Mouse (Mus musculus): ENCODE data around the gene Fgfr2.

Gene Fgfr2

GRCm38 (mm10) chr7:132181586-132182198 is 941.5 kb downstream of the Fgfr2 start:
- DNase-seq: no peak

GRCm38 (mm10) chr7:132181042-132181441 is 942.1 kb downstream of the Fgfr2 start:
- no peak for DNase-seq

- no peak for DNase-seq
Measured at GRCm38 (mm10) chr7:132179049-132179448, 944.1 kb downstream of the Fgfr2 start.

GRCm38 (mm10) chr7:132174787-132175186 is 948.4 kb downstream of the Fgfr2 start:
- no peak for DNase-seq

- DNase-seq: no peak
Measured at GRCm38 (mm10) chr7:132174296-132174695, 948.9 kb downstream of the Fgfr2 start.

GRCm38 (mm10) chr7:132172220-132172619 is 950.9 kb downstream of the Fgfr2 start:
- DNase-seq: no peak

- no peak for DNase-seq
Measured at GRCm38 (mm10) chr7:132171716-132172115, 951.4 kb downstream of the Fgfr2 start.

GRCm38 (mm10) chr7:132169419-132170169 is 953.6 kb downstream of the Fgfr2 start:
- no peak for DNase-seq

GRCm38 (mm10) chr7:132167239-132167638 is 955.9 kb downstream of the Fgfr2 start:
- no peak for DNase-seq

- no peak for DNase-seq
Measured at GRCm38 (mm10) chr7:132162254-132162653, 960.9 kb downstream of the Fgfr2 start.

- DNase-seq: no peak
Measured at GRCm38 (mm10) chr7:132158321-132159025, 964.7 kb downstream of the Fgfr2 start.

- no peak for DNase-seq
Measured at GRCm38 (mm10) chr7:132154368-132154961, 968.7 kb downstream of the Fgfr2 start, which contains the start of gene Cpxm2. Gene Cpxm2, minus strand, starts transcription at chr7:132154739.

GRCm38 (mm10) chr7:132153725-132154147 is 969.4 kb downstream of the Fgfr2 start:
- DNase-seq: no peak

GRCm38 (mm10) chr7:132145227-132145800 is 977.8 kb downstream of the Fgfr2 start:
- DNase-seq: no peak

- DNase-seq: no peak
Measured at GRCm38 (mm10) chr7:132128687-132129086, 994.5 kb downstream of the Fgfr2 start.

- no peak for DNase-seq
Measured at GRCm38 (mm10) chr7:132124948-132125347, 998.2 kb downstream of the Fgfr2 start.

- DNase-seq: no peak
Measured at GRCm38 (mm10) chr7:132123211-132123610, 999.9 kb downstream of the Fgfr2 start.

GRCm38 (mm10) chr7:132119817-132120216 is 1003.3 kb downstream of the Fgfr2 start:
- no peak for DNase-seq

GRCm38 (mm10) chr7:132111770-132112169 is 1011.4 kb downstream of the Fgfr2 start:
- DNase-seq: no peak

- DNase-seq: no peak
Measured at GRCm38 (mm10) chr7:132110308-132110707, 1012.8 kb downstream of the Fgfr2 start.

GRCm38 (mm10) chr7:132106891-132107290 is 1016.3 kb downstream of the Fgfr2 start:
- DNase-seq: no peak

GRCm38 (mm10) chr7:132105326-132105725 is 1017.8 kb downstream of the Fgfr2 start:
- no peak for DNase-seq

GRCm38 (mm10) chr7:132098441-132098840 is 1024.7 kb downstream of the Fgfr2 start:
- DNase-seq: no peak

Measured in kidney, adult 11 months (tissue).